Mouse (Mus musculus): ENCODE data around the gene Psme4.
"Not testable (repeated sequence)": the region's sequence is repeated elsewhere in the genome, so short reads cannot be mapped to it uniquely, and the experiment has no call there.

Gene Psme4

GRCm38 (mm10) chr11:30771267-30771903 is at the start of gene Psme4:
TSS of gene Psme4 (plus strand) at chr11:30771726.
- peak; percentile 54 for DNase-seq (ENCODE audit: extremely low spot score, low read depth, low spot score)

GRCm38 (mm10) chr11:30723438-30723837 is 48.1 kb upstream of the Psme4 start:
- no peak for DNase-seq (ENCODE audit: extremely low spot score, low read depth, low spot score)

- no peak for DNase-seq (ENCODE audit: extremely low spot score, low read depth, low spot score)
Observed at GRCm38 (mm10) chr11:30730721-30731120, 40.8 kb upstream of the Psme4 start.

- DNase-seq (ENCODE audit: extremely low spot score, low read depth, low spot score) = no peak
Observed at GRCm38 (mm10) chr11:30733376-30733775, 38.1 kb upstream of the Psme4 start.

GRCm38 (mm10) chr11:30743991-30744390 is 27.5 kb upstream of the Psme4 start:
- DNase-seq (ENCODE audit: extremely low spot score, low read depth, low spot score) = no peak

- no peak for DNase-seq (ENCODE audit: extremely low spot score, low read depth, low spot score)
Observed at GRCm38 (mm10) chr11:30748938-30749337, 22.6 kb upstream of the Psme4 start.

- no peak for DNase-seq (ENCODE audit: extremely low spot score, low read depth, low spot score)
Observed at GRCm38 (mm10) chr11:30749587-30749986, 21.9 kb upstream of the Psme4 start.

GRCm38 (mm10) chr11:30750039-30750823 is 21.3 kb upstream of the Psme4 start:
- no peak for DNase-seq (ENCODE audit: extremely low spot score, low read depth, low spot score)

GRCm38 (mm10) chr11:30752956-30753355 is 18.6 kb upstream of the Psme4 start:
- no peak for DNase-seq (ENCODE audit: extremely low spot score, low read depth, low spot score)

GRCm38 (mm10) chr11:30754486-30754854 is 17.1 kb upstream of the Psme4 start:
- not testable (repeated sequence) for DNase-seq (ENCODE audit: extremely low spot score, low read depth, low spot score)

- DNase-seq (ENCODE audit: extremely low spot score, low read depth, low spot score) = no peak
Observed at GRCm38 (mm10) chr11:30754855-30755530, 16.5 kb upstream of the Psme4 start.

GRCm38 (mm10) chr11:30761381-30761780 is 10.1 kb upstream of the Psme4 start:
- DNase-seq (ENCODE audit: extremely low spot score, low read depth, low spot score) = no peak

GRCm38 (mm10) chr11:30761891-30762290 is 9.6 kb upstream of the Psme4 start:
- no peak for DNase-seq (ENCODE audit: extremely low spot score, low read depth, low spot score)

- no peak for DNase-seq (ENCODE audit: extremely low spot score, low read depth, low spot score)
Observed at GRCm38 (mm10) chr11:30765076-30765475, 6.5 kb upstream of the Psme4 start.

- no peak for DNase-seq (ENCODE audit: extremely low spot score, low read depth, low spot score)
Observed at GRCm38 (mm10) chr11:30770817-30771216, 709 bp upstream of the Psme4 start.

GRCm38 (mm10) chr11:30771904-30772581 is 517 bp downstream of the Psme4 start:
- no peak for DNase-seq (ENCODE audit: extremely low spot score, low read depth, low spot score)

- DNase-seq (ENCODE audit: extremely low spot score, low read depth, low spot score) = peak; percentile 26
Observed at GRCm38 (mm10) chr11:30772777-30773417, 1.4 kb downstream of the Psme4 start.

GRCm38 (mm10) chr11:30774638-30775037 is 3.1 kb downstream of the Psme4 start:
- DNase-seq (ENCODE audit: extremely low spot score, low read depth, low spot score) = no peak

GRCm38 (mm10) chr11:30777498-30777897 is 6.0 kb downstream of the Psme4 start:
- no peak for DNase-seq (ENCODE audit: extremely low spot score, low read depth, low spot score)

GRCm38 (mm10) chr11:30780893-30781292 is 9.4 kb downstream of the Psme4 start:
- no peak for DNase-seq (ENCODE audit: extremely low spot score, low read depth, low spot score)

- DNase-seq (ENCODE audit: extremely low spot score, low read depth, low spot score) = no peak
Observed at GRCm38 (mm10) chr11:30781612-30782011, 10.1 kb downstream of the Psme4 start.

All from hindlimb bud, embryonic 11.5 days (tissue).